Mouse (Mus musculus) stomach, postnatal 0 days (tissue): ENCODE results near the gene Dusp12. TPM values are rescaled to one million over a fixed set of nuclear protein-coding genes. Genes with fewer than 3 reads are reported as not detected.

ENCODE experiments used
- ATAC-seq: fragments of 200-750 bp; cut with Nextera tagmentation; 2 replicates; pipeline ENCODE4 v1.8.0; 2017; ENCODE audit not compliant: low FRiP score, low TSS enrichment
- DNase-seq: peaks from one replicate; pipeline ENCODE4 v3.0.0-alpha.2; 2016; ENCODE audit warnings: low spot score
- H3K27ac ChIP-seq: fragments of 300-500 bp; sonication (generic); replicated peaks from 2 replicates; pipeline ENCODE4 v1.5.1; 2014; ENCODE audit warnings: mild to moderate bottlenecking, control low read depth
- H3K27me3 ChIP-seq: fragments of 300-500 bp; sonication (generic); 2 replicates; pipeline ENCODE4 v1.6.1; 2014; ENCODE audit warnings: low read length; ENCODE audit not compliant: control insufficient read depth, insufficient read depth
- H3K36me3 ChIP-seq: fragments of 300-500 bp; sonication (generic); 2 replicates; pipeline ENCODE4 v1.6.1; 2014; ENCODE audit warnings: low read length, mixed read lengths; ENCODE audit not compliant: control insufficient read depth, insufficient read depth
- H3K4me1 ChIP-seq: fragments of 300-500 bp; sonication (generic); replicated peaks from 2 replicates; pipeline ENCODE4 v1.6.1; 2014; ENCODE audit warnings: antibody characterized with exemption; ENCODE audit not compliant: control insufficient read depth, insufficient read depth
- H3K4me2 ChIP-seq: fragments of 300-500 bp; sonication (generic); replicated peaks from 2 replicates; pipeline ENCODE4 v1.6.1; 2014; ENCODE audit warnings: low read depth, mild to moderate bottlenecking, control low read depth, moderate library complexity
- H3K4me3 ChIP-seq: fragments of 300-500 bp; sonication (generic); 2 replicates; pipeline ENCODE4 v1.5.1; 2014; ENCODE audit warnings: low read depth, low read length, control low read depth
- H3K9ac ChIP-seq: fragments of 300-500 bp; sonication (generic); 2 replicates; pipeline ENCODE4 v1.6.1; 2014; ENCODE audit warnings: mild to moderate bottlenecking, low read length, control low read depth, mixed read lengths
- H3K9me3 ChIP-seq: fragments of 300-500 bp; sonication (generic); 2 replicates; pipeline ENCODE4 v1.6.1; 2016; ENCODE audit warnings: low read length; ENCODE audit not compliant: control insufficient read depth
- CTCF ChIP-seq: IDR thresholded peaks from 2 replicates; pipeline ENCODE4 v1.5.1; 2016; ENCODE audit warnings: antibody characterized with exemption, low read depth, mild to moderate bottlenecking, moderate library complexity
- EP300 ChIP-seq: optimal IDR thresholded peaks from 2 replicates; pipeline ENCODE3; 2016; ENCODE audit warnings: antibody characterized with exemption
- WGBS: fragments of 180-500 bp; shearing (Covaris S2); extraction: QIAGEN DNeasy Blood & Tissue Kit; methylation state at CpG from one replicate; pipeline ENCODE4 v1.1.7; 2014; 5-methylcytosine and 5-hydroxymethylcytosine counted together
- polyA plus RNA-seq: library from polyadenylated mRNA; unstranded; fragments of >200 nt; fragmentation: Nextera tagmentation; extraction: Ambion mirVana; gene quantifications from 2 replicates; pipeline ENCODE4 v1.2.1, GENCODE M21; 2015

Gene Dusp12
- polyA plus RNA-seq, 1 experiment from 2014 or later = 23.9 TPM

GRCm38 (mm10) chr1:170894603-170895602 is 9.6 kb upstream of the Dusp12 start:
- 62% methylated on average over 9 of the region's 9 CpGs for WGBS
- no peak for ATAC-seq
- no peaks in the 10 kb centered on the region for H3K4me1 ChIP-seq

DNA sequence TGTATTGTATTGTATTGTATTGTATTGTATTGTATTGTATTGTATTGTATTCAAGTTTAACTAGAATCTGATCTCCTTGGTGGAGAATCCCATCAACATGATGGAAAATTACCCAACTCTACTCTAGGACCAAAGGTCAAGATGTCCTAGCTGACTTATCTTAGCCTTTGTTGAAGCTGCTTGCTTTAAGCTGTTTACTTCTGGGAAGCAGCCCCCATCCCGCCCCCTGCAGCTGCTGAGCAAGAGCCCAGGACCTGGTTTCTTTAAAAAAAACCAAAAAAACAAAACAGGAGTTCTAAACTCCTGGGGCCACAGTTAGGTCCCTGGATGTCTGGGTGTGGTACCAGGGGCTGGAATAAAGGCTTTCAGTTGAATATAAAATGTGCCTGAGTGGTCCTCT is 6.9 kb upstream of the Dusp12 start:
- ATAC-seq = no peak
- 69% methylated on average over 1 of the region's 1 CpGs for WGBS
- no peak overlapping the region for H3K9ac ChIP-seq

More at GRCm38 (mm10) chr1:170894603-170895602, 9.6 kb upstream of the Dusp12 start:
- Histone ChIP-seq H3K9me3 (no peaks in the 10 kb centered on the region), H3K9ac (no peak overlapping the region), H3K27me3 (no peaks in the 10 kb centered on the region), H3K36me3 (no peaks in the 10 kb centered on the region), H3K4me3 (no peak overlapping the region), H3K27ac (no peak overlapping the region), H3K4me2 (no peak overlapping the region)
- DNase-seq = no peak
- TF ChIP-seq CTCF = peak; percentile 79
- TF ChIP-seq EP300 = no peak

DNA sequence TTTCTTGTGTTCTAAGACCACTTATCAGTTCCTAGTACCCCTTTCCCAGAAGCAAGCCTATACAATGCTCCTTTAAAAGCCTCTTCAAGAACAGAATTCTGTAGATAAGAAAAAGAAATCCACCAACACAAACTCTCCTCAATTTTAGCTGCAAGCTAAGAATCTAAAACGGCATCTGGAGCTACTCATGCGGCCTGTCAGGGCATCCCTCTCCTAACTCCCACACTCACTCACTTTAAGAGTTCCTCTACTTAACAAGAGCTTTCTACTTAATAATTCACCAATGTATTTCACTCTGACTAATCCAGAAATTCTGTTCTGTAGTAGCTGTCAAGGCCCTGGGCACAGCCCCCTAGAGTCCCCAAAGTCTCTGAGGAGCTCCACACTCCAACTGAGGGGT is 6.3 kb upstream of the Dusp12 start:
- TF ChIP-seq CTCF (no peak), EP300 (no peak)
- Histone ChIP-seq H3K4me3 (no peak overlapping the region), H3K4me1 (no peaks in the 10 kb centered on the region), H3K27ac (no peak overlapping the region), H3K36me3 (no peaks in the 10 kb centered on the region), H3K27me3 (no peaks in the 10 kb centered on the region), H3K9me3 (no peaks in the 10 kb centered on the region), H3K4me2 (no peak overlapping the region), H3K9ac (no peak overlapping the region)
- WGBS = 58% methylated on average over 2 of the region's 2 CpGs
- DNase-seq = no peak
- ATAC-seq = no peak

More for the DNA sequence above, 6.9 kb upstream of the Dusp12 start:
- Histone ChIP-seq H3K27ac (no peak overlapping the region), H3K4me2 (no peak overlapping the region), H3K4me1 (no peaks in the 10 kb centered on the region), H3K36me3 (no peaks in the 10 kb centered on the region), H3K4me3 (no peak overlapping the region), H3K9me3 (no peaks in the 10 kb centered on the region), H3K27me3 (no peaks in the 10 kb centered on the region)
- DNase-seq = no peak
- TF ChIP-seq CTCF = no peak
- no peak for TF ChIP-seq EP300

- no peaks in the 10 kb centered on the region for H3K4me1 ChIP-seq
- TF ChIP-seq EP300 = no peak
- TF ChIP-seq CTCF = no peak
- no peaks in the 10 kb centered on the region for H3K9me3 ChIP-seq
- WGBS = 81% methylated on average over 4 of the region's 4 CpGs
- ATAC-seq (no peak), DNase-seq (no peak)
- no peak overlapping the region for H3K4me2 ChIP-seq
- no peaks in the 10 kb centered on the region for H3K36me3 ChIP-seq
- H3K9ac ChIP-seq = no peak overlapping the region
- H3K4me3 ChIP-seq = no peak overlapping the region
- H3K27ac ChIP-seq = no peak overlapping the region
- H3K27me3 ChIP-seq = no peaks in the 10 kb centered on the region
These were observed 4.0 kb upstream of the Dusp12 start for GRCm38 (mm10) chr1:170889310-170889709.

DNA sequence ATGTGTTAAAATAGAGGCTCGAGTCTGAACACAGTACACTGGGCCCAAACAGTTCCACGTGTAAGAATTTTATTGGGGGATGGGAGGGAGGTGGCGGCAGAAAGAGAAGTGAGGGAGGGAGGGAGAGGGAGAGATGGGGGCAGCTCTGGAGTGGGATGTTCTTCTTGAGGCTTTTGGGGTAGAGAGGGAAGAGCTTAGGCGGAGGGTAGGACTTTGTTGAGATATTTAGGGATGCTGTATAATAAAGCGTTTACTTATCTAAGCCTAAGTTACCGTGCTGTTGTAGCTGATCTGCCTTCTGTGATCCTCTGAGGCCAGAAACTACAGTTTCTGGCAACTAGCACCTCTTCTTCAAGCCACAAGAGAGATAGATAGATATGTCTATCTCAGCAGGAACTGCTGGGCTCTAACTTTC is 711 bp upstream of the Dusp12 start:
- Histone ChIP-seq H3K9me3 (no peaks in the 10 kb centered on the region), H3K27ac (no peak overlapping the region), H3K9ac (no peak overlapping the region), H3K27me3 (no peaks in the 10 kb centered on the region), H3K4me1 (no peaks in the 10 kb centered on the region), H3K36me3 (no peaks in the 10 kb centered on the region), H3K4me2 (no peak overlapping the region), H3K4me3 (no peak overlapping the region)
- ATAC-seq (no peak), DNase-seq (no peak)
- TF ChIP-seq EP300 (no peak), CTCF (no peak)
- WGBS = 38% methylated on average over 6 of the region's 6 CpGs

- DNase-seq (no peak), ATAC-seq (0 out of 2 replicates have a peak, but pooled peaks have one; percentile 27)
- Histone ChIP-seq H3K4me3 (peak overlapping the region; percentile 95), H3K4me1 (no peaks in the 10 kb centered on the region), H3K4me2 (peak overlapping the region; percentile 68), H3K27ac (peak overlapping the region; percentile 87), H3K36me3 (peaks cover 2% of the 10 kb centered on the region; the same call in 1 of the 2 replicates), H3K9me3 (no peaks in the 10 kb centered on the region), H3K9ac (peak overlapping the region; percentile 93), H3K27me3 (no peaks in the 10 kb centered on the region)
- WGBS = 11% methylated on average over 8 of the region's 8 CpGs
- TF ChIP-seq EP300 (no peak), CTCF (no peak)
These were observed 950 bp downstream of the Dusp12 start for GRCm38 (mm10) chr1:170884390-170884789.
